Mouse (Mus musculus) MEL-GATA-1-ER (cell line): ENCODE measurements around the gene Mef2d.
A peak's percentile ranks its signal among the peaks of the same experiment; 100 is the strongest.
"Not testable (repeated sequence)": the region's sequence is repeated elsewhere in the genome, so short reads cannot be mapped to it uniquely, and the experiment has no call there.

ENCODE experiments used
- DNase-seq: peaks from one replicate; pipeline ENCODE4 v3.0.0-alpha.2; 2012; ENCODE audit warnings: low read depth; ENCODE audit errors: extremely low read depth

Mef2d gene

GRCm38 (mm10) chr3:88150061-88150998 is 8.2 kb downstream of the Mef2d start:
- no peak for DNase-seq

- DNase-seq, result no peak
Observed at GRCm38 (mm10) chr3:88150999-88151364, 8.8 kb downstream of the Mef2d start.

- DNase-seq, result no peak
Observed at GRCm38 (mm10) chr3:88152056-88152455, 9.9 kb downstream of the Mef2d start.

- no peak for DNase-seq
Observed at GRCm38 (mm10) chr3:88153290-88154011, 11.3 kb downstream of the Mef2d start.

- DNase-seq, result no peak
Observed at GRCm38 (mm10) chr3:88154236-88154635, 12.1 kb downstream of the Mef2d start.

- DNase-seq, result no peak
Observed at GRCm38 (mm10) chr3:88156817-88157216, 14.6 kb downstream of the Mef2d start.

- no peak for DNase-seq
Observed at GRCm38 (mm10) chr3:88157771-88158597, 15.8 kb downstream of the Mef2d start.

GRCm38 (mm10) chr3:88158991-88159390 is 16.8 kb downstream of the Mef2d start:
- DNase-seq, result no peak

- no peak for DNase-seq
Observed at GRCm38 (mm10) chr3:88160856-88161255, 18.7 kb downstream of the Mef2d start.

- no peak for DNase-seq
Observed at GRCm38 (mm10) chr3:88162259-88162658, 20.1 kb downstream of the Mef2d start.

- no peak for DNase-seq
Observed at GRCm38 (mm10) chr3:88162811-88163210, 20.6 kb downstream of the Mef2d start.

- DNase-seq, result no peak
Observed at GRCm38 (mm10) chr3:88163847-88164246, 21.7 kb downstream of the Mef2d start.

- DNase-seq, result no peak
Observed at GRCm38 (mm10) chr3:88164263-88164662, 22.1 kb downstream of the Mef2d start.

GRCm38 (mm10) chr3:88166056-88166455 is 23.9 kb downstream of the Mef2d start:
- DNase-seq, result no peak

- DNase-seq, result no peak
Observed at GRCm38 (mm10) chr3:88170361-88170760, 28.2 kb downstream of the Mef2d start.

GRCm38 (mm10) chr3:88172440-88172839 is 30.3 kb downstream of the Mef2d start:
- no peak for DNase-seq

GRCm38 (mm10) chr3:88173375-88173774 is 31.2 kb downstream of the Mef2d start:
- peak; percentile 22 for DNase-seq

GRCm38 (mm10) chr3:88174894-88175293 is 32.7 kb downstream of the Mef2d start:
- DNase-seq, result no peak

GRCm38 (mm10) chr3:88177106-88177505 is 34.9 kb downstream of the Mef2d start:
- DNase-seq, result no peak

GRCm38 (mm10) chr3:88177562-88178345 is 35.6 kb downstream of the Mef2d start:
- peak; percentile 100 for DNase-seq

- not testable (repeated sequence) for DNase-seq
Observed at GRCm38 (mm10) chr3:88178346-88178733, 36.2 kb downstream of the Mef2d start.
